In genomic region chr6:4427122-4427521, GRCm38 (mm10) we compare ENCODE assay signal across 31 mouse cellular contexts.
"Had no signal": no experiment of that assay in that cellular context is flagged by ENCODE, and none has a peak within 500 bp of the region (broad histone marks: within the 10 kb centered on the region; RNA-seq: fewer than 3 reads in every experiment).

No protein-coding gene starts in this region.

- ATAC-seq: liver, embryonic 12.5 days; liver, postnatal 0 days; lung, postnatal 0 days; midbrain, embryonic 13.5 days; midbrain, embryonic 15.5 days; midbrain, embryonic 16.5 days had no signal

- DNase-seq: left cerebral cortex, postnatal 4 days; liver; liver, embryonic 13.5 days; liver, postnatal 0 days; lung, adult 18-20 months; lung, adult 2 months; lung, embryonic 14.5 days; lung, postnatal 10 days; lung, postnatal 14 days; lung, postnatal 36 days; lung, postnatal 4 days; midbrain, embryonic 14.5 days had no signal

- H3K9ac ChIP-seq: limb, embryonic 12.5 days; limb, embryonic 13.5 days; limb, embryonic 15.5 days; liver, embryonic 12.5 days; liver, embryonic 13.5 days; liver, embryonic 14.5 days; liver, embryonic 15.5 days; liver, postnatal 0 days; lung, embryonic 14.5 days; lung, embryonic 15.5 days; midbrain, embryonic 12.5 days; midbrain, embryonic 13.5 days; midbrain, embryonic 15.5 days; neural tube, embryonic 12.5 days; neural tube, embryonic 13.5 days had no signal

- H3K27ac ChIP-seq: limb, embryonic 10.5 days; limb, embryonic 12.5 days; limb, embryonic 13.5 days; limb, embryonic 15.5 days; liver, embryonic 12.5 days; liver, embryonic 13.5 days; liver, embryonic 14.5 days; liver, embryonic 15.5 days; lung, embryonic 15.5 days; macrophage; midbrain, embryonic 10.5 days; midbrain, embryonic 12.5 days; midbrain, embryonic 13.5 days; midbrain, embryonic 15.5 days; neural tube, embryonic 12.5 days; neural tube, embryonic 13.5 days had no signal

- H3K27me3 ChIP-seq: limb, embryonic 12.5 days; limb, embryonic 13.5 days; limb, embryonic 15.5 days; liver, embryonic 12.5 days; liver, embryonic 13.5 days; liver, embryonic 15.5 days; lung, embryonic 15.5 days; megakaryocyte, embryonic 14.5 days; midbrain, embryonic 12.5 days; midbrain, embryonic 13.5 days; midbrain, embryonic 15.5 days; neural tube, embryonic 12.5 days; neural tube, embryonic 13.5 days had no signal

- H3K36me3 ChIP-seq: limb, embryonic 10.5 days; limb, embryonic 12.5 days; limb, embryonic 13.5 days; limb, embryonic 15.5 days; liver, embryonic 12.5 days; liver, embryonic 13.5 days; liver, embryonic 15.5 days; lung, embryonic 15.5 days; midbrain, embryonic 10.5 days; midbrain, embryonic 12.5 days; midbrain, embryonic 13.5 days; midbrain, embryonic 15.5 days; neural tube, embryonic 12.5 days; neural tube, embryonic 13.5 days had no signal

- H3K4me3 ChIP-seq: limb, embryonic 10.5 days; limb, embryonic 12.5 days; limb, embryonic 13.5 days; limb, embryonic 15.5 days; liver, embryonic 12.5 days; liver, embryonic 13.5 days; liver, embryonic 15.5 days; lung, embryonic 15.5 days; midbrain, embryonic 10.5 days; midbrain, embryonic 12.5 days; midbrain, embryonic 13.5 days; midbrain, embryonic 15.5 days; myocyte; neural tube, embryonic 12.5 days; neural tube, embryonic 13.5 days had no signal

- H3K4me1 ChIP-seq: limb, embryonic 10.5 days; liver, embryonic 12.5 days; liver, embryonic 13.5 days; liver, embryonic 15.5 days; midbrain, embryonic 10.5 days; midbrain, embryonic 12.5 days; midbrain, embryonic 13.5 days; midbrain, embryonic 15.5 days; neural tube, embryonic 12.5 days had no signal
